Mouse (Mus musculus) heart, adult 2 months (tissue): ENCODE measurements around the gene Otc.

Experiments
- CTCF ChIP-seq: fragments of 200-600 bp; IDR thresholded peaks from 2 replicates; pipeline ENCODE4 v1.8.1; 2022; ENCODE audit warnings: antibody characterized with exemption, mild to moderate bottlenecking, moderate library complexity
- POLR2A ChIP-seq: fragments of 200-500 bp; IDR thresholded peaks from 2 replicates; pipeline ENCODE4 v1.6.1; 2011; ENCODE audit warnings: mild to moderate bottlenecking, low read depth, low read length, control low read depth; ENCODE audit not compliant: insufficient read depth

DNA sequence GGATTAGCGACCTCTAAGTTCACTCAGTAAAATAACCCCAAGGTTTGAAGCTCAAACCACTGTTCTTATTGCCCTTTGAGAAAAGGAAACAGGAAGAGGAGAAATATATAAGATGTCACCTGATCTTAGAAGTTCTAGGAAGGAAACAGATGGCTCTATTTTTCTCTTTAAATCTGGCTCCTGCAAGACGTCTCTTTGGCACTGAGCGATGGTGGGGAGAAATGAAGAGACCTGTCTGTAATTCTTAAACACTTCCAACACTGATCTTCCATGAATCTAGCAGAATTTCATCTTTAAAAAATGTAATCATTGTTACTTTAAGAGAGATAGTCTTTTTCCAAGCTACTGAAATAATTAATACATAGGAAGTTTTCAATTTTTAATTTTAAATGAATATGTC lies 16.2 kb downstream of the Otc start:
- no peak for TF ChIP-seq CTCF
- no peak for TF ChIP-seq POLR2A
